Mouse (Mus musculus): ENCODE measurements around the gene Ckap2l. TPM values are rescaled to one million over a fixed set of nuclear protein-coding genes. Genes with fewer than 3 reads are reported as not detected.

Ckap2l gene
- polyA plus RNA-seq, 1 experiment from 2014 or later, result 13.2 TPM

GRCm38 (mm10) chr2:129270621-129271020, 26.4 kb downstream of the Ckap2l start:
- 70% methylated on average over 7 of the region's 9 CpGs for WGBS (ENCODE audit: insufficient replicate concordance)
- ATAC-seq (no peak), DNase-seq (no peak)
- no peak overlapping the region for H3K9ac ChIP-seq (replicated peaks)
- TF ChIP-seq CTCF (IDR thresholded peaks at IDR 0.05; ENCODE audit: low read depth) (no peak), EP300 (IDR thresholded peaks at IDR 0.05; ENCODE audit: low read depth) (no peak)
- H3K4me2 ChIP-seq (ENCODE audit: low read depth, low read length), result no peak overlapping the region
- H3K27me3 ChIP-seq (ENCODE audit: insufficient read depth, low read length), result no peaks in the 10 kb centered on the region
- no peaks in the 10 kb centered on the region; the same call in 1 of the 2 replicates for H3K9me3 ChIP-seq (ENCODE audit: low read length)
- peaks cover 71% of the 10 kb centered on the region for H3K36me3 ChIP-seq (replicated peaks; ENCODE audit: insufficient read depth, low read length)
- no peaks in the 10 kb centered on the region for H3K4me1 ChIP-seq (ENCODE audit: insufficient read depth)
- H3K4me3 ChIP-seq (ENCODE audit: low read depth, low read length), result no peak overlapping the region
- H3K27ac ChIP-seq (ENCODE audit: low read depth), result no peak overlapping the region

DNA sequence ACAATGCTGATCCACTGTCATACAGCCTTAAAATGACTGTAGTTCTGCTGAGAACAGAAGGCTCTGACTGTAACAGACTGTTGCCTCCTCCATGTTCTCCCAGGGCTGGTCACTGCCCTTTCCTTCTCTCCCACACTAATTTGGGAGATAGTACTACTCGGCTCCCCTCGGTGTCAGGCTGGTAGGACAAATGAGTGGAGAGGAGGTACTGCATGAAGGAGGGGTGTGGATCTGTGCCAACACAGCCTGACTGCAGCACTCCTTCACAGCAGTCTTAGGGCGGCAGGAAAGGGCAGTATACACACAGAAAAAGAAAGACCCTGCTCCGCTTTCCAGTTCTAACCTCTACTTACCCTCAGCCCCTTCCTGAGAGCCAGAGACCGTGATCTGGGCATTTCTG, 27.0 kb downstream of the Ckap2l start:
- no peak overlapping the region for H3K4me2 ChIP-seq (ENCODE audit: low read depth, low read length)
- ATAC-seq, result no peak
- H3K36me3 ChIP-seq (replicated peaks; ENCODE audit: insufficient read depth, low read length), result peaks cover 66% of the 10 kb centered on the region
- no peaks in the 10 kb centered on the region for H3K27me3 ChIP-seq (ENCODE audit: insufficient read depth, low read length)
- H3K4me1 ChIP-seq (ENCODE audit: insufficient read depth), result no peaks in the 10 kb centered on the region
- WGBS (ENCODE audit: insufficient replicate concordance), result 89% methylated on average over 5 of the region's 5 CpGs
- DNase-seq, result no peak
- TF ChIP-seq CTCF (IDR thresholded peaks at IDR 0.05; ENCODE audit: low read depth), result no peak
- TF ChIP-seq EP300 (IDR thresholded peaks at IDR 0.05; ENCODE audit: low read depth), result no peak
- no peaks in the 10 kb centered on the region; the same call in 1 of the 2 replicates for H3K9me3 ChIP-seq (ENCODE audit: low read length)
- H3K27ac ChIP-seq (ENCODE audit: low read depth), result no peak overlapping the region
- H3K9ac ChIP-seq (replicated peaks), result no peak overlapping the region
- no peak overlapping the region for H3K4me3 ChIP-seq (ENCODE audit: low read depth, low read length)

- no peak overlapping the region for H3K4me2 ChIP-seq (ENCODE audit: low read depth, low read length)
- TF ChIP-seq CTCF (IDR thresholded peaks at IDR 0.05; ENCODE audit: low read depth) (no peak), EP300 (IDR thresholded peaks at IDR 0.05; ENCODE audit: low read depth) (no peak)
- H3K4me3 ChIP-seq (ENCODE audit: low read depth, low read length), result no peak overlapping the region
- DNase-seq (no peak), ATAC-seq (no peak)
- no peaks in the 10 kb centered on the region; the same call in 1 of the 2 replicates for H3K9me3 ChIP-seq (ENCODE audit: low read length)
- H3K36me3 ChIP-seq (replicated peaks; ENCODE audit: insufficient read depth, low read length), result peaks cover 59% of the 10 kb centered on the region
- no peak overlapping the region for H3K27ac ChIP-seq (ENCODE audit: low read depth)
- H3K9ac ChIP-seq (replicated peaks), result no peak overlapping the region
- 92% methylated on average over 12 of the region's 12 CpGs for WGBS (ENCODE audit: insufficient replicate concordance)
- no peaks in the 10 kb centered on the region for H3K4me1 ChIP-seq (ENCODE audit: insufficient read depth)
- no peaks in the 10 kb centered on the region for H3K27me3 ChIP-seq (ENCODE audit: insufficient read depth, low read length)
Observed at GRCm38 (mm10) chr2:129269161-129269643, 27.8 kb downstream of the Ckap2l start.

DNA sequence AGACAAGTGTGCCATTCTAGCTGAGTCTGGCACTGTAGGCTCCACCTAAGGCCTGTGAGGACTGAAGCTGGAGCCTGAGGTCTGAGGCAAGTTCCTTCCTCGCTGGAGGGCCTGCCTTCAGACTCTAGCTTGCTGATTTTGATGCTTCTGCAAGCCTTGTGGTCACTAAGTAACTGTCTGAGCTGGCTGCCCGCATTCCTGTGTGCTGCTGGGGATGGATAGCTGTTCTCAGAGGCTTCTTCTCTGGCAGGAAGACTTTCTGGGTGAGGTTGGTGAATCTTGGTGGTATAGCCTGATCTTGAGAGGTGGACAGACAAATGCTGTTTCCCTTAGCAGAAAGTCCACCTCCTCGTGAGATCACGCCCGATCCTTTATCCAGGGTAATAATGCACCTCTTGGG, 29.3 kb downstream of the Ckap2l start:
- Histone ChIP-seq H3K4me1 (ENCODE audit: insufficient read depth) (no peaks in the 10 kb centered on the region), H3K9me3 (ENCODE audit: low read length) (no peaks in the 10 kb centered on the region; the same call in 1 of the 2 replicates), H3K4me3 (ENCODE audit: low read depth, low read length) (no peak overlapping the region), H3K27ac (ENCODE audit: low read depth) (no peak overlapping the region), H3K27me3 (ENCODE audit: insufficient read depth, low read length) (no peaks in the 10 kb centered on the region), H3K36me3 (replicated peaks; ENCODE audit: insufficient read depth, low read length) (peaks cover 47% of the 10 kb centered on the region), H3K9ac (replicated peaks) (no peak overlapping the region), H3K4me2 (ENCODE audit: low read depth, low read length) (no peak overlapping the region)
- ATAC-seq (no peak), DNase-seq (no peak)
- no peak for TF ChIP-seq CTCF (IDR thresholded peaks at IDR 0.05; ENCODE audit: low read depth)
- TF ChIP-seq EP300 (IDR thresholded peaks at IDR 0.05; ENCODE audit: low read depth), result no peak
- WGBS (ENCODE audit: insufficient replicate concordance), result 89% methylated on average over 5 of the region's 5 CpGs

- ATAC-seq, result no peak
- Histone ChIP-seq H3K4me1 (ENCODE audit: insufficient read depth) (no peaks in the 10 kb centered on the region), H3K36me3 (replicated peaks; ENCODE audit: insufficient read depth, low read length) (peaks cover 30% of the 10 kb centered on the region), H3K27me3 (ENCODE audit: insufficient read depth, low read length) (no peaks in the 10 kb centered on the region), H3K9ac (replicated peaks) (no peak overlapping the region), H3K4me3 (ENCODE audit: low read depth, low read length) (no peak overlapping the region), H3K27ac (ENCODE audit: low read depth) (no peak overlapping the region), H3K4me2 (ENCODE audit: low read depth, low read length) (no peak overlapping the region), H3K9me3 (ENCODE audit: low read length) (no peaks in the 10 kb centered on the region; the same call in 1 of the 2 replicates)
- 71% methylated on average over 7 of the region's 7 CpGs for WGBS (ENCODE audit: insufficient replicate concordance)
- DNase-seq, result no peak
- no peak for TF ChIP-seq EP300 (IDR thresholded peaks at IDR 0.05; ENCODE audit: low read depth)
- no peak for TF ChIP-seq CTCF (IDR thresholded peaks at IDR 0.05; ENCODE audit: low read depth)
Observed at GRCm38 (mm10) chr2:129265316-129265715, 31.7 kb downstream of the Ckap2l start.

DNA sequence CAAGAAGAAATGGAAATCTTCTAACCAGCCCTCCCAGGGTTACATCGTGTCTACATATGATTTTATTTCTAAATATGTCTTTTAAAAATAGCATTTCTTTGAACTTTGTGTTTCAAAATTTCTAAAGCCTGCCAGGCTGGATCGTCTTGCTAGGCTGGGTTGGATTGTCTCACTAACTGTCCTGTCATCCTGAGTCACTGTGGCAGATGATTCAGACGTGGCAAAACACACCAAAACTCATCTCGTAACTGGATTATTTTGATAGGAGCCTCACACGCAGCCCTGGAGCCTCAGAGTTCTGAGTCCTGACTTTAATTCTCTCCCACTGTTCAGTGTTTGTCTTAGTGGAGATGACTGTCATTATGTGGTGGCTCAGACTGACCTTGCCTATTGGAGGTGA, 33.9 kb downstream of the Ckap2l start:
- Histone ChIP-seq H3K9ac (replicated peaks) (no peak overlapping the region), H3K4me3 (ENCODE audit: low read depth, low read length) (no peak overlapping the region), H3K4me2 (ENCODE audit: low read depth, low read length) (no peak overlapping the region), H3K27me3 (ENCODE audit: insufficient read depth, low read length) (no peaks in the 10 kb centered on the region), H3K4me1 (ENCODE audit: insufficient read depth) (0 out of 2 replicates have a peak, but pooled peaks cover 4% of the 10 kb centered on the region), H3K27ac (ENCODE audit: low read depth) (peak overlapping the region; percentile 60), H3K9me3 (ENCODE audit: low read length) (no peaks in the 10 kb centered on the region; the same call in 1 of the 2 replicates), H3K36me3 (replicated peaks; ENCODE audit: insufficient read depth, low read length) (peaks cover 7% of the 10 kb centered on the region)
- ATAC-seq, result peak; percentile 58
- 60% methylated on average over 5 of the region's 5 CpGs for WGBS (ENCODE audit: insufficient replicate concordance)
- no peak for TF ChIP-seq EP300 (IDR thresholded peaks at IDR 0.05; ENCODE audit: low read depth)
- no peak for DNase-seq

All from liver, postnatal 0 days (tissue).